Mouse (Mus musculus) stomach, postnatal 0 days (tissue): ENCODE data around the gene Gnat1. TPM values are rescaled to one million over a fixed set of nuclear protein-coding genes. Genes with fewer than 3 reads are reported as not detected.

Source experiments
- ATAC-seq: fragments of 200-750 bp; cut with Nextera tagmentation; 2 replicates; pipeline ENCODE4 v1.8.0; 2017; ENCODE audit not compliant: low FRiP score, low TSS enrichment
- DNase-seq: peaks from one replicate; pipeline ENCODE4 v3.0.0-alpha.2; 2016; ENCODE audit warnings: low spot score
- H3K27ac ChIP-seq: fragments of 300-500 bp; sonication (generic); replicated peaks from 2 replicates; pipeline ENCODE4 v1.5.1; 2014; ENCODE audit warnings: mild to moderate bottlenecking, control low read depth
- H3K27me3 ChIP-seq: fragments of 300-500 bp; sonication (generic); 2 replicates; pipeline ENCODE4 v1.6.1; 2014; ENCODE audit warnings: low read length; ENCODE audit not compliant: control insufficient read depth, insufficient read depth
- H3K36me3 ChIP-seq: fragments of 300-500 bp; sonication (generic); 2 replicates; pipeline ENCODE4 v1.6.1; 2014; ENCODE audit warnings: low read length, mixed read lengths; ENCODE audit not compliant: control insufficient read depth, insufficient read depth
- H3K4me1 ChIP-seq: fragments of 300-500 bp; sonication (generic); replicated peaks from 2 replicates; pipeline ENCODE4 v1.6.1; 2014; ENCODE audit warnings: antibody characterized with exemption; ENCODE audit not compliant: control insufficient read depth, insufficient read depth
- H3K4me2 ChIP-seq: fragments of 300-500 bp; sonication (generic); replicated peaks from 2 replicates; pipeline ENCODE4 v1.6.1; 2014; ENCODE audit warnings: low read depth, mild to moderate bottlenecking, control low read depth, moderate library complexity
- H3K4me3 ChIP-seq: fragments of 300-500 bp; sonication (generic); 2 replicates; pipeline ENCODE4 v1.5.1; 2014; ENCODE audit warnings: low read depth, low read length, control low read depth
- H3K9ac ChIP-seq: fragments of 300-500 bp; sonication (generic); 2 replicates; pipeline ENCODE4 v1.6.1; 2014; ENCODE audit warnings: mild to moderate bottlenecking, low read length, control low read depth, mixed read lengths
- H3K9me3 ChIP-seq: fragments of 300-500 bp; sonication (generic); 2 replicates; pipeline ENCODE4 v1.6.1; 2016; ENCODE audit warnings: low read length; ENCODE audit not compliant: control insufficient read depth
- CTCF ChIP-seq: IDR thresholded peaks from 2 replicates; pipeline ENCODE4 v1.5.1; 2016; ENCODE audit warnings: antibody characterized with exemption, low read depth, mild to moderate bottlenecking, moderate library complexity
- EP300 ChIP-seq: optimal IDR thresholded peaks from 2 replicates; pipeline ENCODE3; 2016; ENCODE audit warnings: antibody characterized with exemption
- WGBS: fragments of 180-500 bp; shearing (Covaris S2); extraction: QIAGEN DNeasy Blood & Tissue Kit; methylation state at CpG from one replicate; pipeline ENCODE4 v1.1.7; 2014; 5-methylcytosine and 5-hydroxymethylcytosine counted together
- polyA plus RNA-seq: library from polyadenylated mRNA; unstranded; fragments of >200 nt; fragmentation: Nextera tagmentation; extraction: Ambion mirVana; gene quantifications from 2 replicates; pipeline ENCODE4 v1.2.1, GENCODE M21; 2015

Gnat1 gene
- polyA plus RNA-seq, 1 experiment from 2014 or later: 2.9 TPM

- no peaks in the 10 kb centered on the region for H3K9me3 ChIP-seq
- DNase-seq (peak; percentile 78), ATAC-seq (peak; percentile 71)
- H3K4me2 ChIP-seq: no peak overlapping the region
- no peak overlapping the region for H3K27ac ChIP-seq
- no peaks in the 10 kb centered on the region for H3K36me3 ChIP-seq
- no peak overlapping the region for H3K9ac ChIP-seq
- TF ChIP-seq EP300 (no peak), CTCF (peak; percentile 99)
- WGBS: 17% methylated on average over 5 of the region's 5 CpGs
- H3K4me1 ChIP-seq: no peaks in the 10 kb centered on the region
- no peaks in the 10 kb centered on the region for H3K27me3 ChIP-seq
- H3K4me3 ChIP-seq: no peak overlapping the region
Measured at GRCm38 (mm10) chr9:107645577-107645976, 33.9 kb downstream of the Gnat1 start.

- Histone ChIP-seq H3K9me3 (no peaks in the 10 kb centered on the region), H3K36me3 (no peaks in the 10 kb centered on the region), H3K9ac (no peak overlapping the region), H3K27ac (no peak overlapping the region), H3K27me3 (no peaks in the 10 kb centered on the region), H3K4me2 (peak overlapping the region; percentile 59), H3K4me1 (no peaks in the 10 kb centered on the region), H3K4me3 (no peak overlapping the region)
- TF ChIP-seq CTCF: no peak
- no peak for TF ChIP-seq EP300
- WGBS: 42% methylated on average over 7 of the region's 7 CpGs
- ATAC-seq (0 out of 2 replicates have a peak, but pooled peaks have one; percentile 11), DNase-seq (no peak)
Measured at GRCm38 (mm10) chr9:107645153-107645510, 34.4 kb downstream of the Gnat1 start.

GRCm38 (mm10) chr9:107644495-107645152 is 34.9 kb downstream of the Gnat1 start:
- 4% methylated on average over 35 of the region's 35 CpGs for WGBS
- Histone ChIP-seq H3K27me3 (no peaks in the 10 kb centered on the region), H3K4me3 (peak overlapping the region; percentile 29), H3K36me3 (no peaks in the 10 kb centered on the region), H3K4me2 (peak overlapping the region; percentile 59), H3K9ac (peak overlapping the region; percentile 66), H3K4me1 (no peaks in the 10 kb centered on the region), H3K27ac (peak overlapping the region; percentile 49; the same call in 1 of the 2 replicates), H3K9me3 (no peaks in the 10 kb centered on the region)
- DNase-seq (peak; percentile 92), ATAC-seq (peak; percentile 83)
- TF ChIP-seq CTCF (peak; percentile 99), EP300 (no peak)

DNA sequence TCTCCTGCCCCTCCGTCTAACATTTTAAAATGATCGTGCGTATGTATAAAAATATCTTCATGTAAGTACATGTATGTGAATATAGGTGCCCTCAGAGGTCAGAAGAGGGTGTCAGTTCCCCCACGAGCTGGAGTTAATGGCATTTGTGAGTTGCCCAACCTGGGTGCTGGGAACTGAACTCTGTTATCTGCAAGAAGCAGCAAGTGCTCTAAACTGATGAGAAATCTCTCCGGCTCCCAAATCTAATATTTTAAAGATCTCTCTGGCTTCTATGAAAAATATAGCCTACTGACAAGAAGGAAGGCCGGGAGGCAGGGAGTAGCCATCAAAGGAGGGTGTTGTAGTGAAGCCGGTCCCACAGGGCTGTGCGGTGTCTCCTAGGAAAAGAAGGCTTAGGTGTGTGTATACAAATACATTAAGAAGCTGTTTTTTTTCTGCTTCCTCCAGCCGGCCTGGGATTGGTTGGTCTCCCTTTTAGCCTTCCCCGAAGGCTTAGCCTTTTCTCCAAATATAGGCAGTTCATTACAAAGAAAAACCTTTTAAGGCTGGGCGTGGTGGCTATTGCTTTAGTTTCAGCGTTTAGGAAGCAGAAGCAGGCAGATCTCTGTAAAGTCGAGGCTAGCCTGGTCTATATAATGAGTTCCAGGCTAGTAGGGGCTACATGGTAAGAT is 35.8 kb downstream of the Gnat1 start:
- H3K27ac ChIP-seq: no peak overlapping the region
- no peaks in the 10 kb centered on the region for H3K9me3 ChIP-seq
- DNase-seq (no peak), ATAC-seq (no peak)
- H3K4me2 ChIP-seq: no peak overlapping the region
- H3K4me3 ChIP-seq: no peak overlapping the region
- no peaks in the 10 kb centered on the region for H3K36me3 ChIP-seq
- H3K9ac ChIP-seq: no peak overlapping the region
- WGBS: 91% methylated on average over 13 of the region's 13 CpGs
- H3K27me3 ChIP-seq: no peaks in the 10 kb centered on the region
- TF ChIP-seq EP300 (no peak), CTCF (no peak)
- H3K4me1 ChIP-seq: no peaks in the 10 kb centered on the region

- Histone ChIP-seq H3K9ac (no peak overlapping the region), H3K4me3 (no peak overlapping the region), H3K9me3 (no peaks in the 10 kb centered on the region), H3K4me2 (no peak overlapping the region), H3K27me3 (no peaks in the 10 kb centered on the region), H3K27ac (no peak overlapping the region), H3K4me1 (no peaks in the 10 kb centered on the region), H3K36me3 (no peaks in the 10 kb centered on the region)
- WGBS: 69% methylated on average over 8 of the region's 8 CpGs
- no peak for DNase-seq
- TF ChIP-seq CTCF (no peak), EP300 (no peak)
- no peak for ATAC-seq
Measured at GRCm38 (mm10) chr9:107641666-107642065, 37.8 kb downstream of the Gnat1 start.

DNA sequence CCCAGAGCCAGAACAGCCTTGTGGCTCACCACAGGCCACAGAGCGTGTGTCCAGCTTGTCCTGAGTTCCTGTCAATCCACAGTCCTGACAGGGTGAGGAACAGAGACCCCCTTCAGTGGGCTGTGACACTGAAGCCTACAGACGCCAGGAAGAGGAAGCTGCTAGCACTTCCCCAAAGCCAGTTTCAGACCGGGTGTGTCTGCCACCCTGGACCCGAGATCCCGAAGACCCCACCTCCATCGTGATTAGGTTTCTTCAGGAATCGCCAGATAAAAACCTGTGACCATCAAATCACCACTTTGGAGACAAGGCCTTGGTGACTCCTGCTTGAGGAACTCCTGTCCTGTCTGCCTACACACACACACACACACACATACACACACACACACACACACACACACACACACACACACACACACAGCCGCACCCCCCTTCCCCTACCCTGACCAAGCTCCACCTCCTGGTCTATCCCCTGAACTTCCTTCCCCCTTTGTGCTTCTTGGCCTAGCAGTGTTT is 39.2 kb downstream of the Gnat1 start:
- DNase-seq (no peak), ATAC-seq (no peak)
- Histone ChIP-seq H3K4me2 (no peak overlapping the region), H3K4me3 (no peak overlapping the region), H3K9me3 (no peaks in the 10 kb centered on the region), H3K36me3 (no peaks in the 10 kb centered on the region), H3K9ac (no peak overlapping the region), H3K27me3 (no peaks in the 10 kb centered on the region), H3K4me1 (no peaks in the 10 kb centered on the region), H3K27ac (no peak overlapping the region; the same call in 1 of the 2 replicates)
- WGBS: 46% methylated on average over 7 of the region's 8 CpGs
- TF ChIP-seq CTCF: 0 out of 2 replicates have a peak, but pooled peaks have one; percentile 13
- TF ChIP-seq EP300: no peak
